Comparison of ENCODE assay signal across 19 mouse cellular contexts in the genomic region with DNA sequence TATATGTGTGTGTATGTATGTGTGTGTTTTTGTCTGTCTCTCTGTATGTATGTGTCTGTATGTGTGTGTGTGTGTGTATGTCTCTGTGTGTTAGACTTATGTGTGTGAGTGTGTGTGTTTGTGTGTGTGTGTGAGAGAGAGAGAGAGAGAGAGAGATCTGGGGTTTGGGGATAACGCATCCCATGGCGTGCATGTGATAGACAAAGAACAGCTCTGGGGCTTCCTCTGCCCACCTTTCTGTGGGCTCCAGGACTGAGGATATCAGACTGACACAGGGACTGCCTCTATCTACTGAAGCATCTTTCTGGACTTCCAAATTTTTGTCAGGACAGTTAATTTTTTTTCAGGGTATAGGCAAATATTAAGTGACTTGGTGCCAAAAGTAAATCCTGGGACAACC.
DNase-seq lines count a peak whose midpoint lies in the region; ATAC-seq and TF ChIP-seq lines count a peak whose summit lies in the region.
"Had no signal": no experiment of that assay in that cellular context is flagged by ENCODE, and none has a peak within 500 bp of the region (broad histone marks: within the 10 kb centered on the region; RNA-seq: fewer than 3 reads in every experiment).

No protein-coding gene starts in this region.

- no peak overlapping the region for H3K4me2 ChIP-seq in hindbrain, embryonic 15.5 days
- H3K4me2 ChIP-seq in hindbrain, postnatal 0 days (ENCODE audit: low read depth, low read length): no peak overlapping the region
- no peak overlapping the region for H3K4me2 ChIP-seq in limb, embryonic 13.5 days (replicated peaks)
- H3K4me2 ChIP-seq: hindbrain, embryonic 13.5 days had no signal

- H3K4me3 ChIP-seq in hindbrain, embryonic 15.5 days: no peak overlapping the region
- H3K4me3 ChIP-seq in hindbrain, postnatal 0 days (ENCODE audit: low read length): no peak overlapping the region
- H3K4me3 ChIP-seq in MEL (ENCODE audit: control insufficient read depth in 1 of 2, insufficient read depth in 1 of 2, low read depth in 2 of 2, low read length in 2 of 2): peak overlapping the region in 1 of 2 experiments; percentile 13; a peak in 1 of 4 replicates
- H3K4me3 ChIP-seq in embryonic facial prominence, embryonic 10.5 days: no peak overlapping the region
- no peak overlapping the region for H3K4me3 ChIP-seq in limb, embryonic 13.5 days
- H3K4me3 ChIP-seq: heart, embryonic 10.5 days; hindbrain, embryonic 13.5 days had no signal

- 90% methylated on average over 2 of the region's 2 CpGs for WGBS in hindbrain, embryonic 15.5 days
- WGBS in hindbrain, postnatal 0 days: 92% methylated on average over 2 of the region's 2 CpGs
- WGBS in embryonic facial prominence, embryonic 10.5 days: 75% methylated on average over 2 of the region's 2 CpGs
- 83% methylated on average over 2 of the region's 2 CpGs for WGBS in limb, embryonic 13.5 days

- H3K27ac ChIP-seq in hindbrain, embryonic 15.5 days (replicated peaks): 0 out of 2 replicates have a peak overlapping the region, but pooled peaks have one; percentile 6
- H3K27ac ChIP-seq in hindbrain, postnatal 0 days: no peak overlapping the region
- no peak overlapping the region for H3K27ac ChIP-seq in MEL (ENCODE audit: control insufficient read depth, low read depth, low read length)
- H3K27ac ChIP-seq in embryonic facial prominence, embryonic 10.5 days (replicated peaks): peak overlapping the region; percentile 72
- peak overlapping the region; percentile 10; the same call in 1 of the 2 replicates for H3K27ac ChIP-seq in limb, embryonic 13.5 days
- H3K27ac ChIP-seq: hindbrain, embryonic 13.5 days had no signal

- H3K9me3 ChIP-seq in hindbrain, embryonic 15.5 days: no peaks in the 10 kb centered on the region
- no peaks in the 10 kb centered on the region for H3K9me3 ChIP-seq in hindbrain, postnatal 0 days (ENCODE audit: low read length)
- no peaks in the 10 kb centered on the region for H3K9me3 ChIP-seq in MEL (replicated peaks; ENCODE audit: insufficient read depth, low read length)
- no peaks in the 10 kb centered on the region for H3K9me3 ChIP-seq in embryonic facial prominence, embryonic 10.5 days
- no peaks in the 10 kb centered on the region for H3K9me3 ChIP-seq in limb, embryonic 13.5 days
- H3K9me3 ChIP-seq: G1E; heart, embryonic 10.5 days; hindbrain, embryonic 13.5 days had no signal

- TF ChIP-seq CTCF in hindbrain, postnatal 0 days (IDR thresholded peaks at IDR 0.05; ENCODE audit: low read depth): no peak
- TF ChIP-seq CTCF in MEL (IDR thresholded peaks at IDR 0.05 in 2 of 3, conservative IDR thresholded peaks at IDR 0.05 in 1 of 3; ENCODE audit: control insufficient read depth in 1 of 3, insufficient read depth in 1 of 3, low read depth in 2 of 3, low read length in 3 of 3, poor library complexity in 1 of 3, severe bottlenecking in 1 of 3): no peak

- TF ChIP-seq POLR2A in MEL (IDR thresholded peaks at IDR 0.05; ENCODE audit: control insufficient read depth in 1 of 2, insufficient read depth in 1 of 2, low read depth in 1 of 2, low read length in 2 of 2, poor library complexity in 1 of 2): no peak

- no peaks in the 10 kb centered on the region for H3K27me3 ChIP-seq in hindbrain, embryonic 15.5 days
- H3K27me3 ChIP-seq in hindbrain, postnatal 0 days (ENCODE audit: insufficient read depth, low read length): no peaks in the 10 kb centered on the region
- H3K27me3 ChIP-seq in MEL (ENCODE audit: control insufficient read depth in 1 of 2, insufficient read depth in 2 of 2, low read length in 2 of 2): no peaks in the 10 kb centered on the region
- no peaks in the 10 kb centered on the region for H3K27me3 ChIP-seq in embryonic facial prominence, embryonic 10.5 days (replicated peaks; ENCODE audit: low read depth, poor library complexity, severe bottlenecking)
- no peaks in the 10 kb centered on the region for H3K27me3 ChIP-seq in limb, embryonic 13.5 days
- H3K27me3 ChIP-seq: hindbrain, embryonic 13.5 days; Patski had no signal

- H3K79me2 ChIP-seq in MEL (ENCODE audit: control insufficient read depth, insufficient read depth, low read length, poor library complexity): no peaks in the 10 kb centered on the region

- TF ChIP-seq EP300 in MEL (IDR thresholded peaks at IDR 0.05; ENCODE audit: low read depth in 1 of 2, low read length in 2 of 2): peak; percentile 85 to 87

- no peak overlapping the region for H3K9ac ChIP-seq in hindbrain, embryonic 15.5 days
- no peak overlapping the region for H3K9ac ChIP-seq in hindbrain, postnatal 0 days (replicated peaks; ENCODE audit: low read length)
- H3K9ac ChIP-seq in MEL (ENCODE audit: control insufficient read depth, low read depth, low read length, poor library complexity, severe bottlenecking): no peak overlapping the region; the same call in 1 of the 2 replicates
- H3K9ac ChIP-seq in limb, embryonic 13.5 days: no peak overlapping the region
- H3K9ac ChIP-seq: forebrain, postnatal 0 days; hindbrain, embryonic 13.5 days had no signal

- DNase-seq in hindbrain, postnatal 0 days (ENCODE audit: low spot score): no peak
- peak; percentile 67 for DNase-seq in MEL (ENCODE audit: low read depth, low spot score)
- no peak for DNase-seq in embryonic facial prominence, embryonic 10.5 days (ENCODE audit: low spot score)
- no peak for DNase-seq in gastrocnemius, postnatal 25 days
- DNase-seq in ovary, postnatal 14 days (ENCODE audit: low spot score): no peak
- DNase-seq: adrenal gland, postnatal 14 days; cerebellum, adult 11-12 months; cerebellum, adult 9-10 months; forebrain, postnatal 0 days; gastrocnemius, postnatal 36 days; heart, postnatal 10 days had no signal

- no peaks in the 10 kb centered on the region for H3K36me3 ChIP-seq in hindbrain, embryonic 15.5 days
- H3K36me3 ChIP-seq in hindbrain, postnatal 0 days (ENCODE audit: insufficient read depth, low read length): no peaks in the 10 kb centered on the region
- H3K36me3 ChIP-seq in MEL (ENCODE audit: control insufficient read depth in 1 of 2, insufficient read depth in 2 of 2, low read length in 2 of 2): peaks cover 0 to 44% of the 10 kb centered on the region in 2 experiments; a peak in 2 of 4 replicates
- no peaks in the 10 kb centered on the region for H3K36me3 ChIP-seq in embryonic facial prominence, embryonic 10.5 days (replicated peaks)
- no peaks in the 10 kb centered on the region for H3K36me3 ChIP-seq in limb, embryonic 13.5 days
- H3K36me3 ChIP-seq: G1E; heart, embryonic 10.5 days; hindbrain, embryonic 13.5 days had no signal

- TF ChIP-seq RAD21 in MEL (IDR thresholded peaks at IDR 0.05; ENCODE audit: low read depth, low read length): no peak

- peaks cover 33% of the 10 kb centered on the region for H3K4me1 ChIP-seq in hindbrain, embryonic 15.5 days (replicated peaks)
- H3K4me1 ChIP-seq in hindbrain, postnatal 0 days (ENCODE audit: insufficient read depth, low read length): no peaks in the 10 kb centered on the region
- peaks cover 34 to 47% of the 10 kb centered on the region in 2 experiments for H3K4me1 ChIP-seq in MEL (ENCODE audit: control insufficient read depth in 1 of 2, insufficient read depth in 2 of 2, low read length in 2 of 2)
- H3K4me1 ChIP-seq in embryonic facial prominence, embryonic 10.5 days: peaks cover 65% of the 10 kb centered on the region
- H3K4me1 ChIP-seq in limb, embryonic 13.5 days: peaks cover 67% of the 10 kb centered on the region

- no peak for ATAC-seq in hindbrain, embryonic 15.5 days (ENCODE audit: low FRiP score, low read depth)
- ATAC-seq in hindbrain, postnatal 0 days: no peak
- no peak for ATAC-seq in limb, embryonic 13.5 days (ENCODE audit: low FRiP score, low read depth)
- ATAC-seq: activated CD4-positive, CD25-positive, alpha-beta regulatory T cell, adult 4 months; forebrain, postnatal 0 days; intestine, embryonic 16.5 days; Patski had no signal

TF ChIP-seq in MEL, 35 proteins besides CTCF, POLR2A, EP300 and RAD21:
- no peak for TF ChIP-seq MEF2A (IDR thresholded peaks at IDR 0.05; ENCODE audit: extremely low read depth, insufficient replicate concordance, low read depth, low read length, poor library complexity, severe bottlenecking)
- TF ChIP-seq SIN3A (IDR thresholded peaks at IDR 0.05; ENCODE audit: low read length): peak; percentile 58; the same call in 1 of the 2 replicates
- 0 out of 2 replicates have a peak, but pooled peaks have one; percentile 18 for TF ChIP-seq USF1 (IDR thresholded peaks at IDR 0.05; ENCODE audit: low read depth, low read length)
- TF ChIP-seq NELFE (IDR thresholded peaks at IDR 0.05; ENCODE audit: low read depth, low read length): no peak
- TF ChIP-seq GABPA (IDR thresholded peaks at IDR 0.05; ENCODE audit: low read depth, low read length): no peak
- no peak for TF ChIP-seq NRF1 (IDR thresholded peaks at IDR 0.05; ENCODE audit: insufficient read depth, low read depth, low read length, poor library complexity, severe bottlenecking)
- no peak for TF ChIP-seq BHLHE40 (IDR thresholded peaks at IDR 0.05; ENCODE audit: borderline replicate concordance, low read depth, low read length)
- TF ChIP-seq MXI1 (IDR thresholded peaks at IDR 0.05; ENCODE audit: low read depth, low read length): peak; percentile 44; the same call in 1 of the 2 replicates
- TF ChIP-seq UBTF (IDR thresholded peaks at IDR 0.05; ENCODE audit: borderline replicate concordance, insufficient read depth, low read depth, low read length): no peak
- peak; percentile 88 for TF ChIP-seq JUND (IDR thresholded peaks at IDR 0.05; ENCODE audit: low read depth, low read length)
- TF ChIP-seq RCOR1 (IDR thresholded peaks at IDR 0.05; ENCODE audit: low read depth, low read length): peak; percentile 56; the same call in 1 of the 2 replicates
- no peak for TF ChIP-seq CHD1 (IDR thresholded peaks at IDR 0.05; ENCODE audit: low read depth, low read length)
- TF ChIP-seq ZNF384 (IDR thresholded peaks at IDR 0.05; ENCODE audit: low read depth, low read length): peak; percentile 43; the same call in 1 of the 2 replicates
- TF ChIP-seq MAFK (IDR thresholded peaks at IDR 0.05; ENCODE audit: borderline replicate concordance, low read depth, low read length): no peak
- peak; percentile 82 for TF ChIP-seq GATA1 (IDR thresholded peaks at IDR 0.05; ENCODE audit: low read depth, low read length)
- no peak for TF ChIP-seq HCFC1 (IDR thresholded peaks at IDR 0.05; ENCODE audit: low read depth, low read length)
- peak; percentile 73 for TF ChIP-seq TAL1 (IDR thresholded peaks at IDR 0.05; ENCODE audit: low read length)
- no peak for TF ChIP-seq ETS1 (IDR thresholded peaks at IDR 0.05; ENCODE audit: low read depth, low read length)
- TF ChIP-seq ZC3H11A (IDR thresholded peaks at IDR 0.05; ENCODE audit: low read depth, low read length): no peak
- TF ChIP-seq SMC3 (IDR thresholded peaks at IDR 0.05; ENCODE audit: low read depth, low read length): no peak
- TF ChIP-seq MAZ (IDR thresholded peaks at IDR 0.05; ENCODE audit: low read depth, low read length): no peak
- TF ChIP-seq TCF12 (IDR thresholded peaks at IDR 0.05; ENCODE audit: low read depth, low read length): peak; percentile 79

Comparison
In these comparisons a context has a peak if more than half of its experiments do, and no peak if none do; other contexts are left out.
1. H3K27ac ChIP-seq: peak in hindbrain, embryonic 15.5 days (single experiment), embryonic facial prominence, embryonic 10.5 days (single experiment) and limb, embryonic 13.5 days (single experiment); none in hindbrain, postnatal 0 days (single experiment) and MEL (single experiment).